Mouse (Mus musculus) frontal cortex, postnatal 36 days (tissue): ENCODE measurements at regions not wholly inside any gene's neighbourhood (a gene's known extent, or its start where the extent isn't known, plus 50 kb on each side); places are given as distances from the start of the nearest gene placed in this dataset.
A peak's percentile ranks its signal among the peaks of the same experiment; 100 is the strongest.

ENCODE experiments used
- DNase-seq, 2 experiments: peaks; one replicate each; pipeline ENCODE4 v3.0.0; 2022; ENCODE audit warnings: low spot score in 2 of 2

GRCm38 (mm10) chr15:71358189-71358790, 2476.1 kb upstream of the Gm6569 start:
- DNase-seq = no peak

DNA sequence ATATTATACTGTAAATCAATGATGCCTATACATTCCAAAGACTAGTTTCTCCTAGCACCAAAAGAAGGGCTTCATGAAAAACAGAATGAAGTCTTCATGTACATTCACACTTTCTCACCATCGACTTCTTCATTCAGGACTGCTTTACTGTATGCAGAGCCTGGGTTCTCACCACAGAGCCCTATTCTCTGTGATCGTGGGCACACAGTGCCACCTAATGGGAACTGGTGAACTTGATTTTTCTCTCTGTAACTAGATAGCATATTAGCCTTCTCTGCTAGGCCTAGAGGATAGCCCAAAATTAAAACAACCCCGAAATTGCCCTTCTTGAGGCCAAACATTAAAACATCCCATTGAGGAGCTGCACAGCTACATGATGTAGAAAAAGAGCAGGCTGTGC, 2458.6 kb upstream of the Gm6569 start:
- DNase-seq = peak; percentile 46 to 81
